Mouse (Mus musculus): Measurements from ENCODE around the gene Slc38a4.

DNA sequence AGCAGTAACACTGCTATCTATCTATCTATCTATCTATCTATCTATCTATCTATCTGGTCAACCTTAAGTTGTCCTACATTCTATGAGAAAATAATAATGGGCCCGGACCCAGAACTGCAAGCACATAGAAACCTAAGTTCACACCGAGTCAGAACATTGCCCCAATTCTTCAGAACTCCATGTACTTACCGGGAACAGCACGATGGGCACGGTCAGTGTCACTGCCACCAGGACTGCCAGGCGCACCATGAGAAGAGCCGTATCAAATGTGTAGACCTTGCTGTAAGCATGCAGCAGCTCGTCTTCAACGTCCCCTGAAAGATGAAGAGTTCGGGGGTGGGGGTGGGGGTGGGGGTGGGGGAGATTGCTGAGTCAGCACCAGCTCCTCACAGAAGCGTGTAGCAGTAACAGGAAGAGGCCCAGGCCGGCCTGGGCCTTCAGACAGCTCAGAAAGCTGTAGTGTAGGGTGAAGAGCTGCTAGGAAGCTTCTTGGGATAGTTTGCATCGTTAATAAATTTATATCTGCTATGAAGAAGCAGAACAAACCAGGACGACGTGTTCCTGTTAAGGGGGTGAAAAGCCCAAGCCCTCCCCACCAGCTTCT, 50.0 kb downstream of the Slc38a4 start:
- TF ChIP-seq POLR2A (IDR thresholded peaks at IDR 0.05; ENCODE audit: extremely low read depth, insufficient read depth, low read length) (no peak), CTCF (IDR thresholded peaks at IDR 0.05; ENCODE audit: low read depth, low read length) (no peak)
